Comparison of ENCODE assay signal across 18 mouse cellular contexts in the genomic region with DNA sequence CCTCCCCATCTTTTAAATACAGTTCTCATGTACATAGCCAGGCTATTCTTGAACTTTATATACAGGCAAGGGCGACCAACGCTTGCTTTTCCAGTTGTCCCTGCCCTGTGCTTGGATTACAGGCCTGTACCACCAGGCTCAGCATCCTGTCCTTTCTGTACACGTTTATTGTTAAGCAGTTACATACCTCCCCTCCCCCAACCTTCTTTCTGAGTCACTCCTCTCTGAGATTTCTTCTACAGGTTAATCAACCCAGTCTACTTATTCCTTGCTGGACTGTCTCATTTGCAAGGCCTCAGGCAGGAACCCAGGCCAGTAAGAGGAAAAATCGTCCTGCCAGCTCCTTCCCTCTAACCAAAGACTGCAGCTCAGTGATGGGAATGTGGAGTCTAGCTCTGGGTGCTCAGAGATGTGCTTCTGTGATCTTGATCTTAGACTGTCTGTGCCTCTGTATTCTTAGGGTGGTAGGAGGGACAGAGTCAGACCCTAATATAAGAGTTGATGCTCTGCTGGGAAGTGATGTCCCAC. TPM values are rescaled to one million over a fixed set of nuclear protein-coding genes. Genes with fewer than 3 reads are reported as not detected.
A peak's percentile ranks its signal among the peaks of the same experiment; 100 is the strongest.
DNase-seq lines count a peak whose midpoint lies in the region; ATAC-seq and TF ChIP-seq lines count a peak whose summit lies in the region.
"Had no signal": no experiment of that assay in that cellular context is flagged by ENCODE, and none has a peak within 500 bp of the region (broad histone marks: within the 10 kb centered on the region; RNA-seq: fewer than 3 reads in every experiment).

No protein-coding gene starts in this region.

- no peak overlapping the region for H3K4me3 ChIP-seq in heart, embryonic 16.5 days (ENCODE audit: low read length)
- no peak overlapping the region for H3K4me3 ChIP-seq in spleen, adult 2 months (ENCODE audit: extremely low read depth, insufficient read depth, insufficient read length)
- H3K4me3 ChIP-seq: midbrain, embryonic 12.5 days; neural tube, embryonic 13.5 days had no signal

- no peak overlapping the region for H3K9ac ChIP-seq in heart, embryonic 16.5 days (ENCODE audit: low read length)
- H3K9ac ChIP-seq: liver, embryonic 14.5 days; midbrain, embryonic 12.5 days; neural tube, embryonic 13.5 days had no signal

- peak overlapping the region; percentile 29; the same call in 1 of the 2 replicates for H3K27ac ChIP-seq in heart, embryonic 16.5 days (ENCODE audit: low read length)
- peak overlapping the region; percentile 77 for H3K27ac ChIP-seq in spleen, adult 2 months (ENCODE audit: insufficient read depth, low read length)
- H3K27ac ChIP-seq: liver, embryonic 14.5 days; midbrain, embryonic 12.5 days; neural tube, embryonic 13.5 days had no signal

- H3K4me1 ChIP-seq in heart, embryonic 16.5 days (ENCODE audit: control insufficient read depth, insufficient read depth, low read length), result peaks cover 41% of the 10 kb centered on the region
- H3K4me1 ChIP-seq in spleen, adult 2 months (ENCODE audit: control insufficient read depth, insufficient read depth, insufficient read length), result peaks cover 57% of the 10 kb centered on the region

- no peak for TF ChIP-seq POLR2A in spleen, adult 2 months (IDR thresholded peaks at IDR 0.05; ENCODE audit: low read depth, low read length)

- no peaks in the 10 kb centered on the region for H3K27me3 ChIP-seq in heart, embryonic 16.5 days (ENCODE audit: control insufficient read depth, insufficient read depth, low read length)
- H3K27me3 ChIP-seq in spleen, adult 2 months (ENCODE audit: control insufficient read depth, insufficient read depth, low read length), result no peaks in the 10 kb centered on the region
- H3K27me3 ChIP-seq: midbrain, embryonic 12.5 days; neural tube, embryonic 13.5 days had no signal

- 69% methylated on average over 4 of the region's 4 CpGs for WGBS in heart, embryonic 16.5 days
- 79% methylated on average over 4 of the region's 4 CpGs for WGBS in spleen, adult 2 months

- H3K4me2 ChIP-seq in heart, embryonic 16.5 days (ENCODE audit: low read depth, low read length), result no peak overlapping the region
- H3K4me2 ChIP-seq: midbrain, embryonic 12.5 days; neural tube, embryonic 13.5 days had no signal

- no peak for ATAC-seq in heart, embryonic 16.5 days (replicated peaks; ENCODE audit: extremely low read depth, insufficient read depth, low FRiP score)

- no peak for TF ChIP-seq CTCF in spleen, adult 2 months (IDR thresholded peaks at IDR 0.05; ENCODE audit: extremely low read depth, insufficient read depth, insufficient read length, insufficient replicate concordance)

- no peaks in the 10 kb centered on the region for H3K9me3 ChIP-seq in heart, embryonic 16.5 days (replicated peaks; ENCODE audit: control insufficient read depth, low read length)
- H3K9me3 ChIP-seq: midbrain, embryonic 12.5 days; neural tube, embryonic 13.5 days had no signal

- DNase-seq in heart, adult 9 months (ENCODE audit: low spot score in 2 of 2), result no peak
- no peak for DNase-seq in spleen, adult 2 months (ENCODE audit: low read depth in 1 of 2, low spot score in 2 of 2)
- DNase-seq in spleen, adult 12 weeks (ENCODE audit: low spot score), result no peak
- DNase-seq in CD4-positive, CD25-positive, alpha-beta regulatory T cell, adult 2 months (ENCODE audit: low read depth, low spot score), result peak; percentile 59
- DNase-seq in NIH3T3 (ENCODE audit: low read depth), result peak; percentile 60
- DNase-seq in right cerebral cortex, postnatal 14 days, result no peak
- no peak for DNase-seq in cerebellum, postnatal 10 days
- DNase-seq: adrenal gland, adult 2 months; cerebellum, adult 9-10 months; heart, postnatal 36 days; kidney, adult 2 months; kidney, postnatal 25 days; right cerebral cortex, adult 18-20 months; spleen, adult 18-20 months had no signal

- H3K36me3 ChIP-seq in heart, embryonic 16.5 days (ENCODE audit: control insufficient read depth, insufficient read depth), result peaks cover 3% of the 10 kb centered on the region; the same call in 1 of the 2 replicates
- peaks cover 7% of the 10 kb centered on the region for H3K36me3 ChIP-seq in spleen, adult 2 months (ENCODE audit: control insufficient read depth, insufficient read depth, low read length)
- H3K36me3 ChIP-seq: midbrain, embryonic 12.5 days; neural tube, embryonic 13.5 days had no signal

RNA-seq across cellular contexts. Expression of gene Tex2, which starts 57.8 kb away (rescaled TPM):
- polyA plus RNA-seq in heart, embryonic 16.5 days (2015; fragmentation: Nextera tagmentation; extraction: Ambion mirVana), result 14.2 and 15.0 TPM in 2 replicates
- 5.8 and 6.6 TPM in 2 replicates for polyA plus RNA-seq in spleen, adult 2 months (2012; rRNA removed)

Comparison
In these comparisons a context has a peak if more than half of its experiments do, and no peak if none do; other contexts are left out.
1. DNase-seq: peak in CD4-positive, CD25-positive, alpha-beta regulatory T cell, adult 2 months (single experiment) and NIH3T3 (single experiment); none in heart, adult 9 months (0 of 2), spleen, adult 2 months (0 of 2), spleen, adult 12 weeks (single experiment), right cerebral cortex, postnatal 14 days (single experiment) and cerebellum, postnatal 10 days (0 of 2).